Mouse (Mus musculus) R1 (cell line): Measurements from ENCODE around the gene Gm37240.

ENCODE experiments used
- DNase-seq: peaks from one replicate; pipeline ENCODE4 v3.0.0-alpha.2; 2018; ENCODE audit warnings: low read depth, low spot score

Gene Gm37240

GRCm38 (mm10) chr3:85749348-85749747 lies 138.0 kb downstream of the Gm37240 start:
- no peak for DNase-seq

- peak; percentile 23 for DNase-seq
Measured at GRCm38 (mm10) chr3:85748863-85749262, 138.5 kb downstream of the Gm37240 start.

- peak; percentile 4 for DNase-seq
Measured at GRCm38 (mm10) chr3:85746116-85746515, 141.2 kb downstream of the Gm37240 start.

GRCm38 (mm10) chr3:85741767-85742166 lies 145.6 kb downstream of the Gm37240 start:
- no peak for DNase-seq

GRCm38 (mm10) chr3:85738591-85738990 lies 148.7 kb downstream of the Gm37240 start:
- DNase-seq, result no peak

- no peak for DNase-seq
Measured at GRCm38 (mm10) chr3:85733939-85734729, 153.2 kb downstream of the Gm37240 start.

- DNase-seq, result no peak
Measured at GRCm38 (mm10) chr3:85727171-85727570, 160.1 kb downstream of the Gm37240 start.

GRCm38 (mm10) chr3:85725971-85726370 lies 161.3 kb downstream of the Gm37240 start:
- no peak for DNase-seq

- DNase-seq, result no peak
Measured at GRCm38 (mm10) chr3:85725110-85725509, 162.2 kb downstream of the Gm37240 start.

GRCm38 (mm10) chr3:85722581-85722980 lies 164.7 kb downstream of the Gm37240 start:
- no peak for DNase-seq

- DNase-seq, result no peak
Measured at GRCm38 (mm10) chr3:85715764-85716297, 171.5 kb downstream of the Gm37240 start.

- DNase-seq, result no peak
Measured at GRCm38 (mm10) chr3:85713936-85714709, 173.2 kb downstream of the Gm37240 start.

- DNase-seq, result peak; percentile 48
Measured at GRCm38 (mm10) chr3:85710695-85711094, 176.6 kb downstream of the Gm37240 start.

- DNase-seq, result peak; percentile 47
Measured at GRCm38 (mm10) chr3:85707421-85707820, 179.9 kb downstream of the Gm37240 start.

- DNase-seq, result no peak
Measured at GRCm38 (mm10) chr3:85703141-85703882, 184.0 kb downstream of the Gm37240 start.

GRCm38 (mm10) chr3:85698496-85698895 lies 188.8 kb downstream of the Gm37240 start:
- DNase-seq, result no peak

GRCm38 (mm10) chr3:85695056-85695455 lies 192.3 kb downstream of the Gm37240 start:
- no peak for DNase-seq

- no peak for DNase-seq
Measured at GRCm38 (mm10) chr3:85693013-85693412, 194.3 kb downstream of the Gm37240 start.

- no peak for DNase-seq
Measured at GRCm38 (mm10) chr3:85691134-85691533, 196.2 kb downstream of the Gm37240 start.

GRCm38 (mm10) chr3:85688341-85688740 lies 199.0 kb downstream of the Gm37240 start:
- DNase-seq, result no peak

- DNase-seq, result no peak
Measured at GRCm38 (mm10) chr3:85685271-85685670, 202.0 kb downstream of the Gm37240 start.

GRCm38 (mm10) chr3:85683618-85684017 lies 203.7 kb downstream of the Gm37240 start:
- no peak for DNase-seq
